In genomic region chr6:29402693-29403342, GRCm38 (mm10) we compare ENCODE assay signal across 10 mouse cellular contexts. TPM values are rescaled to one million over a fixed set of nuclear protein-coding genes. Genes with fewer than 3 reads are reported as not detected.
DNase-seq lines count a peak whose midpoint lies in the region; ATAC-seq lines count a peak whose summit lies in the region.
"Had no signal": no experiment of that assay in that cellular context is flagged by ENCODE, and none has a peak within 500 bp of the region (broad histone marks: within the 10 kb centered on the region; RNA-seq: fewer than 3 reads in every experiment).

No protein-coding gene starts in this region.

- no peaks in the 10 kb centered on the region for H3K4me1 ChIP-seq in hindbrain, embryonic 15.5 days (replicated peaks)
- H3K4me1 ChIP-seq: megakaryocyte, embryonic 14.5 days had no signal

- no peak overlapping the region for H3K27ac ChIP-seq in hindbrain, embryonic 15.5 days (replicated peaks)

- no peaks in the 10 kb centered on the region for H3K9me3 ChIP-seq in hindbrain, embryonic 15.5 days

- no peak for ATAC-seq in cerebellum, adult (ENCODE audit: insufficient number of reproducible peaks, low FRiP score, low TSS enrichment)
- ATAC-seq in hindbrain, embryonic 15.5 days (ENCODE audit: low FRiP score, low read depth) = no peak

- no peak overlapping the region for H3K9ac ChIP-seq in hindbrain, embryonic 15.5 days

- H3K27me3 ChIP-seq in hindbrain, embryonic 15.5 days = no peaks in the 10 kb centered on the region

- peak overlapping the region; percentile 36 for H3K4me2 ChIP-seq in hindbrain, embryonic 15.5 days

- H3K4me3 ChIP-seq in hindbrain, embryonic 15.5 days = no peak overlapping the region
- H3K4me3 ChIP-seq: megakaryocyte, embryonic 14.5 days had no signal

- peak; percentile 39 for DNase-seq in cerebellum, adult 11 months
- DNase-seq in urinary bladder, postnatal 14 days (ENCODE audit: low spot score) = peak; percentile 32
- no peak for DNase-seq in urinary bladder, adult 18-20 months (ENCODE audit: low spot score in 2 of 2)
- peak; percentile 13 for DNase-seq in lung, postnatal 14 days
- DNase-seq in testis, postnatal 14 days (ENCODE audit: low spot score) = peak; percentile 88
- DNase-seq in adrenal gland, postnatal 36 days = no peak

- WGBS in hindbrain, embryonic 15.5 days = 10% methylated on average over 34 of the region's 34 CpGs

- H3K36me3 ChIP-seq in hindbrain, embryonic 15.5 days = peaks cover 5% of the 10 kb centered on the region; the same call in 1 of the 2 replicates

RNA-seq across cellular contexts. Expression of gene Ccdc136, which starts 6.7 kb away (rescaled TPM):
- 43.3 and 52.6 TPM in 2 replicates for polyA plus RNA-seq in hindbrain, embryonic 15.5 days (2015; fragmentation: Nextera tagmentation; extraction: Ambion mirVana)
- total RNA-seq in adrenal gland, postnatal 36 days (2021) = 1 to 10 TPM; 3.3 to 3.9 TPM
- total RNA-seq: common myeloid progenitor, adult 5-6 weeks had no signal

RNA-seq across cellular contexts. Expression of gene Opn1sw, which starts 14.6 kb away (rescaled TPM):
- 0.34 and 0.53 TPM in 2 replicates for polyA plus RNA-seq in hindbrain, embryonic 15.5 days (2015; fragmentation: Nextera tagmentation; extraction: Ambion mirVana)
- total RNA-seq in adrenal gland, postnatal 36 days (2021) = not detected
- total RNA-seq: common myeloid progenitor, adult 5-6 weeks had no signal

RNA-seq across cellular contexts. Expression of gene Flnc, which starts 30.2 kb away (rescaled TPM):
- 4.2 and 5.1 TPM in 2 replicates for polyA plus RNA-seq in hindbrain, embryonic 15.5 days (2015; fragmentation: Nextera tagmentation; extraction: Ambion mirVana)
- 1 to 10 TPM; 4.7 to 5.1 TPM for total RNA-seq in adrenal gland, postnatal 36 days (2021)
- total RNA-seq: common myeloid progenitor, adult 5-6 weeks had no signal

RNA-seq across cellular contexts. Expression of gene Calu, which starts 54.9 kb away (rescaled TPM):
- 164 TPM in 2 replicates for polyA plus RNA-seq in hindbrain, embryonic 15.5 days (2015; fragmentation: Nextera tagmentation; extraction: Ambion mirVana)
- total RNA-seq in adrenal gland, postnatal 36 days (2021) = 100 to 1,000 TPM; 139 to 152 TPM

Comparison
In these comparisons a context has a peak if more than half of its experiments do, and no peak if none do; other contexts are left out.
1. DNase-seq: peak in cerebellum, adult 11 months (single experiment), urinary bladder, postnatal 14 days (single experiment), lung, postnatal 14 days (single experiment) and testis, postnatal 14 days (single experiment); none in urinary bladder, adult 18-20 months (0 of 2) and adrenal gland, postnatal 36 days (0 of 2).